Mouse (Mus musculus) liver, postnatal 0 days (tissue): ENCODE measurements around the gene Ccdc71l.

ENCODE experiments used
- CTCF ChIP-seq: sonication (generic); IDR thresholded peaks from 2 replicates; pipeline ENCODE4 v1.5.1; 2016; ENCODE audit warnings: antibody characterized with exemption, low read depth
- EP300 ChIP-seq: IDR thresholded peaks from 2 replicates; pipeline ENCODE4 v1.6.1; 2016; ENCODE audit warnings: antibody characterized with exemption, low read depth, mild to moderate bottlenecking

GRCm38 (mm10) chr12:32431004-32431403, 52.5 kb downstream of the Ccdc71l start:
- TF ChIP-seq CTCF = no peak
- no peak for TF ChIP-seq EP300
